Mouse (Mus musculus): ENCODE results near the gene Pnkp.

The Pnkp gene

DNA sequence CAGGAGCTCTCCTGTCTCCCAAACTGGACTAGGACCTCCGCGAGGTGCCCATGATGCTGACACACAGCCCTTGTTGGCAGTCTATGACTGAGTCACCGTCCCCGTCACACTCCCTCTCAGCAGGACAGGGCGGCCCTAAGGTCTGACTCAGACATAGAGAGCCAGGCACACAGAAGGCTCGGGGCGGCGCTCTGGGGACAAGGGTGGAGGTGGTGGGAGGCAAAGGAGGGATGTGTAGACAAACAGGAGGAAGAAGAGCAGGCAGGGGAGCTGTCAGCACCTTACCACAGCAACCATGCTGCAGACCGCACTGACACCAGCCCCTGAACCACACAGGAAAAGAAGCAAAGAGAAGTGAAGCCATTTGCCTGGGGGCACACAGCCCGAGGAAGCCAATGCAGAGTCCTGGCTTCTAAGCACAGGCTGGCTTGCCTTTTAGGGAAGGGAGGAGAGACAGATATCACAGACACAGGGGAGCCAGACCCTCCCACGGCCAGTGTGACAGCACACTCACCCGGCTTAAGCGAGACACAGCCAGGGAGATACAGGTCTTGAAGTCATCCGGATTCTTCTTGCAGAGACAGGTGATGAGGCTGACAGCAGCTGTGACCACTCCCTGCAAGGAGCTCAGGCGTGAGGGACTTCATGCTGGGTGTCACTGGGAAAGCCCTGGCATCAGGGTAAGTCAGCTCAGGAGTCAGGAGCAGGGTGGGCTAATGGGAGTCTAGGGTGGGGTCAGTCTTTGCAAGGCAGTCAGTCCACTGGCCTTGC, 52.0 kb downstream of the Pnkp start:
- DNase-seq (ENCODE audit: low spot score), result no peak

Data from urinary bladder, postnatal 14 days (tissue).